Mouse (Mus musculus) testis, postnatal 10 days (tissue): ENCODE measurements at regions not wholly inside any gene's neighbourhood (a gene's known extent, or its start where the extent isn't known, plus 50 kb on each side); places are given as distances from the start of the nearest gene placed in this dataset.
A peak's percentile ranks its signal among the peaks of the same experiment; 100 is the strongest.

Source experiments
- DNase-seq: peaks from one replicate; pipeline ENCODE4 v3.0.0; 2021; ENCODE audit warnings: low spot score

- DNase-seq: no peak
Observed at GRCm38 (mm10) chr11:45058658-45059057, 441.5 kb downstream of the Ebf1 start.

DNA sequence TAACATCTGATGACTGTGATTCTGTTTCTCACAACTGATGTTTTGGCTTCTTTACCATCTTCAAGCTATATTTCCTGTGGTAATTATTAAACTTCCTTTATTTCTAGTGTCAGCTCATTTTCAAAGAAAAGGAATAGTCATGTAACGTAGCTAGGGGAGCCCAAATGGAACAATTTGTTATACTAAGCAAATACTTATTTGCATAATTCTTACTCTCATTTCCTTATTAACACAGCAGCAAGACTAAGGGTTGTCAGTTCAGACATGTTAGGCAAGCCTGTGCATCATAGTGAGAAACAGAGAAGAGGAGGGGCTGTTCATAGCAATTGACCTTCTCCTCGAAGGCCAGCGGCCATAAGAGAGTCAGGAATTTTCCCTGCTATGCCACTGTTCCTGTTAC lies 449.5 kb downstream of the Ebf1 start:
- no peak for DNase-seq

DNA sequence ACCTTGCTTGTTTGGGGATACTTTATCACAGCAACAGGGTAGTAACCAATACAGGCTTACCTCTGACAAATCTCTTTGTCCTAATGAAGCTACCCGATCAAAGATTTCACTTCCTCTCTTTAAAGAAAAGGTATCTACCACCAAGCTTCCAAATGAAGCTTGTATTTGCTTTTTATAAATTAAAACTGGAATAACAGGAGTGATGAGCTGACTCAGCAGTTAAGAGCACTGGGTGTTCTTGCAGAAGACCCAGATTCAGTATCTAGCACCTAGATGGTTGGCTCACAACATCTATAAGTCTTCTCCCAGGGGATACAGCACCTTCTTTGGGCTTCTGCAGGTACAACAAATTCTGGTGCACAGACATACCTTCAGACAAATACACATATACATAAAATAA lies 453.2 kb downstream of the Ebf1 start:
- no peak for DNase-seq

DNA sequence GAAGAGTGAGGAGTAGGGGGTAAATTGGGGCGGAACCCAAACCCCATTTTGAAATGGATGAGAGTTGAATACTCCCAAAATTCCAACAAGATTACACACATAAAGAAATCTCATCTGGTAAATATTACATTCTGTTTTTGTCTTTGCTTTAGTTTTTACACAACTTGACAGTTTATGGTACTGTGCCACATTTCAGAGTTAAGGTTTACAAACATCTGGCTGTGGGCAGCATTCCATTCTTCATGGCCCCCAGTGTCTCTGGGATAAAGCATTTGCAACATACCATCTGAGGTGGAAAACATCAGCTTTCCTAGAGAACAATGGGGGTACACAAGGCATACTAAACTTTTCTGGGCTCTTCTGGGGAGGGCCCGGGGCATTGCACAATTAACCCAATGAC lies 454.1 kb downstream of the Ebf1 start:
- no peak for DNase-seq

GRCm38 (mm10) chr11:45084506-45085037 lies 467.5 kb downstream of the Ebf1 start:
- DNase-seq: no peak

GRCm38 (mm10) chr11:45085145-45085544 lies 468.0 kb downstream of the Ebf1 start:
- no peak for DNase-seq

DNA sequence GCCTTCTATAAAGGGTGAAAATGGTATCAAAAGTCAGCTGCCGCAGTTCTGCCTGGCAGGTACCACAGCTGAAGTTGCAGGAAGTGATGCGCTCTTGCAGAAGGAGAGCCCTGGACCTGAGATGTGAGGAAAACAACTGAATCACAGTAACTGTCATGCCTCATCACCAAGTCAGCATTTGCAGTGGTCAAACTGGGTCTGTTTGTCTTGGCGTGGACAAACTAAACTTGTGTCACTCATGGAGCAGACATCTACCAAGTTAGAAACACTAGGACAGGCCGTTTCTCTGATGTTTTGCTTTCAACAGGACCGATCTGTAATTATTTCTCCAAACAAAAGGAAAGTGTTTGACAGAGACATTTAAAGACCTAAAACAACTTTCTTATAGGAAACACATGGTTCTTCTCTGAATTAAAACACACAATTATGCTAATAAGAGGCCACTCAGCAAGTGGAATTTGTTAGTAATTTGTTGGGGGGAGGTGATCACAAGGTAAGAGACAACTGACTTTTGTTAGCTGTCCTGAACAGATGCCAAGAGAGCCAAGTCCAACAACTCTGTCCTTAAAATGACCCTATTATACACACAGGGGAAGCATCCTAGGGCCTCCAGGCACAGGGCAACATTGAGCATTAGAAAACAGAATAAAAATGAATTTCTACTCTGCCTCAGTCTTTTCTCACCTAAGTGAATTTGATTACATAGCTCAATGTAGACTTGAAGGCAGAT lies 470.2 kb downstream of the Ebf1 start:
- no peak for DNase-seq

GRCm38 (mm10) chr11:45088286-45088685 lies 471.2 kb downstream of the Ebf1 start:
- DNase-seq: no peak

DNA sequence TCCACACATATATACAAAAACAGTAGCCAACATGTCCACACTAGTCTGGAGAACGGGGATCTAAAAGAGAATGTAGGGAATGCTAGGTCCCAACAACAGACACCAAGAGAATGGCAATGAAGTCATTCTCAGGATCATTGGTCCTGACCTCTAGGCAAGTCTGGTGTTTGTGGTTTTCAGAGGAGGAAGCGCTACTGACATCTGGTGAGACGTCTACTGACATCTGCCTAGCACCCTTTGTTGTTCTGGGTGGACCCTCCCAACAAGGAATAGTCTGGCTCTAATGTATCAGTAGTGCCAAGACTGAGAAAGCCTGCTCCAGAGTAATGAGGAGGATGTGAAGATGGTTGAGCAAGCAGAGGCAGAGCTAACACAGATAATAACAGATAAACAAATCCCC lies 472.4 kb downstream of the Ebf1 start:
- DNase-seq: no peak

GRCm38 (mm10) chr11:45103498-45104336 lies 486.6 kb downstream of the Ebf1 start:
- DNase-seq: peak; percentile 42

DNA sequence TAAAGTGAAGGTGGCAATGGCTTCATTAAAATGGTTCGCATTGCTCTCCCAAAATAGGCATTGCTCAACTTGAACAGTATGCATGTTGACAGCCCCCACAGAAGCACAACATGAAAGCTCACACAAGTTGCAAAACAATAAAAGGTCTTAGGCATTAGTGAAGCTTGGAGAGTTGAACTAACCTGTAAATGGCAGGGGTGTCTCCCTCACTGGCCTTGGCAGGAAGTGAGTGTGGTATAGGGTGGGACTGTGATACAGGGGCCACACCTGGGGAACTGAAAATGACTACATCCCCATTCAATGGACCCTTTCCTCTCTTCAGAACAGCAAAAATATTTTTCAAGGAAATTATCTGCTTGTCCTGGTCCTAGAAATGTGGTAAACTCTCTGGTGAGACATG lies 499.6 kb downstream of the Ebf1 start:
- DNase-seq: no peak

GRCm38 (mm10) chr11:45123276-45123675 lies 506.2 kb downstream of the Ebf1 start:
- DNase-seq: no peak

DNA sequence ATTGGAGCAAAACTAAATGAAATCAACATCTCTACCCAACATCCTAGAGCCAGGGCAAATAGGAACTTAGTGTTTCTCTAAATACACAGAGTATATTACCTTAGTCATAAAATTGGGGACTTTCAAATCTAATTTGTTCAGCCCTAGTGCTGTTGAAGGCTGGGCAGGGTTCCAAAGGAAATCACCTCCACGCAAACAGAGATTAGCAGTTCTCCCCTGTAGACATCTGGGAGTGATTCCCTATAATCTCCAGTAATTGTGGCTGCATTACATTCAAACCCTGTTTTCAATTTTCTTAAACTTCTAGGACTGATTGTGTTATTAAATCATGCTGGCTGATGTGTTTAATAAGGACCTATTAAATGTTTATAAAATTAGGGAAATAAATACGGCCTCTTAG lies 519.7 kb downstream of the Ebf1 start:
- no peak for DNase-seq

- no peak for DNase-seq
Observed at GRCm38 (mm10) chr11:45138351-45138975, 521.3 kb downstream of the Ebf1 start.

DNA sequence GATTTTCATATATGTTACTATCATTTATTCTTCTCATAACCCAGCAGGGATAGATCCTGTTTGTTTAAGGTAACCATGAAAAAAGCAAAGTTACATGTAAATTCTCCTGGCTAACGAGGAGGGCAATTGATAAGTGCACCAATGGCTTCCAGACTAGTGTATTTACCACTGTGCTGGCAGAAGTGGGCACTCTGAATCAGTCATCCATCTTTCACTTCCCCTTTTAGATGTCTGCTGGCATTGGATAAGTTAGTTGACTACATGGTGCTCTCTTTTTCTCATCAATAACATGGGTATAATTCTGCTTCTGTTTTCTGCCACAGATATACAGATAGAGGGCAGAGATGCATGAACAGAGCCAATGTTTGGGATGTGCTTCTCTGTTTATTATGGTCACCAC lies 523.4 kb downstream of the Ebf1 start:
- DNase-seq: no peak

GRCm38 (mm10) chr11:45154070-45154469 lies 537.0 kb downstream of the Ebf1 start:
- no peak for DNase-seq

- DNase-seq: no peak
Observed at GRCm38 (mm10) chr11:45154497-45154896, 537.4 kb downstream of the Ebf1 start.

DNA sequence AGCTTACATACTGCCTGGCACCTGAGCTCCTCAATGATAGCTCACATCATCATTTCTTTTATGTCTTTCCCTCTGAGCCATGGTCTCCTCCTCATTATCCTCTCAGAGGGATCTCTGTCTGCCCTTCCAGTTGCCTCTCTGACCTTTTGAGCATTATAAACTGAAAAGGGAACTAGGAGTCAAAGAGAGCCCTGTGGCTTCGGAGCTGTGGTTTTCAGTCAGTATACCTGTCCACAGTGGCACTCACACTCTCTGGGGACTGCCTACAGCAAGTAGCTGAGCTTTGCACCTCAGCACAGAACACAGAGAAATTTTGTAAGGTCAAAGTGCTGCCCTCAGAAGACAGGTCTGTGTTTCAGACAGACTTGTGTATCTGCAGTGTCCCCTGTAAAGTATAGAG lies 538.7 kb downstream of the Ebf1 start:
- DNase-seq: no peak

- no peak for DNase-seq
Observed at GRCm38 (mm10) chr11:45158282-45158681, 541.2 kb downstream of the Ebf1 start.

- no peak for DNase-seq
Observed at GRCm38 (mm10) chr11:45160871-45161270, 543.8 kb downstream of the Ebf1 start.

DNA sequence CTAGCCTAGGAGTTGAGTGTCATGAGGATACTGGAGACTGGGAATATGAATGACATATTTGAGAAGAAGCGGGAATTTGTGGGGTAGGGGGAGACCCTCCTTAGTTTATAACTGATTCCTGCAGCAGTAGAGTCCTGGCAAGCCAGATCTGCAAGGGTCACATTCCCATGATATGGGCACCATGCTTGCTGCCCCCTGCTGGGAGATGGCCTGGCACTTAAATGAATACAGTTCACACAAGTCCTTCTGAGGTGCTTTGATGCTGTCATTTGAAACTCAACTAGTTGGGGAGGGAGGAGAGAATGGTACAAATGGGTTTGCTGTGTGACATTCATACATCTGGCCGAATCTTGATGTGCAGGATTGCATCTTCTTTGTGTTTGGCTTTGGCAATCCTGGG lies 556.4 kb downstream of the Ebf1 start:
- DNase-seq: no peak

GRCm38 (mm10) chr11:45174071-45174470 lies 557.0 kb downstream of the Ebf1 start:
- no peak for DNase-seq
